In the genomic region with DNA sequence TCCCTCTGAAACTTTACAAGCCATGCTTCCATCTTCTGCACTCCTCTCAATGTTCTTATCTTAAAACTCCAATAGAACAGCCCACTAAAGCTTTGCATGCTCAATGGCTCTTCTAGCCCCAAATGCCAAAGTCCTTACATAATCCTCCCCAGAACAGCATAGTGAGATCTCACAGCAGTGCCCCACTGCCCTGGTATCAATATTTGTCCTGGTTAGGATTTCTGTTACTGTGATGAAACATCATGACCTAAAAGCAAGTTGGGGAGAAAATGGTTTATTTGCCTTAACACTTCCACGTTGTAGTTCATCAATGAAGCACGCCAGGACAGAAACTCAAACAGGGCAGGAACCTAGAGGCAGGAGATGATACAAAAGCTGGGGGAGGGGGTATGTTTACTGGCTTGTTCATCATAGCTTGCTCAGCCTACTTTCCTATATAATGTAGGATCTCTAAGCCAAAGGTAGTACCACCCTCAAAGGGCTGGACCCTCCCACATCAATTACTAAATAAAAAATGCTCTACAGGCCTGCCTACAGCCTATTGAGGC, we compare ENCODE assay signal across 30 mouse cellular contexts. TPM values are rescaled to one million over a fixed set of nuclear protein-coding genes. Genes with fewer than 3 reads are reported as not detected.
DNase-seq lines count a peak whose midpoint lies in the region; ATAC-seq and TF ChIP-seq lines count a peak whose summit lies in the region.
"Had no signal": no experiment of that assay in that cellular context is flagged by ENCODE, and none has a peak within 500 bp of the region (broad histone marks: within the 10 kb centered on the region; RNA-seq: fewer than 3 reads in every experiment).

No protein-coding gene starts in this region.

- WGBS in heart, embryonic 13.5 days = 59% methylated on average over 2 of the region's 2 CpGs
- 30% methylated on average over 2 of the region's 2 CpGs for WGBS in liver, adult 2 months

- TF ChIP-seq POLR2A in liver, adult 2 months (IDR thresholded peaks at IDR 0.05; ENCODE audit: extremely low read depth, insufficient read depth, low read length) = no peak
- no peak for TF ChIP-seq POLR2A in MEL (IDR thresholded peaks at IDR 0.05; ENCODE audit: control insufficient read depth in 1 of 2, insufficient read depth in 1 of 2, low read depth in 1 of 2, low read length in 2 of 2, poor library complexity in 1 of 2)

- H3K9me3 ChIP-seq in heart, embryonic 13.5 days = no peaks in the 10 kb centered on the region
- no peaks in the 10 kb centered on the region for H3K9me3 ChIP-seq in MEL (replicated peaks; ENCODE audit: insufficient read depth, low read length)
- H3K9me3 ChIP-seq: embryonic facial prominence, embryonic 13.5 days; forebrain, embryonic 10.5 days; forebrain, embryonic 15.5 days; hindbrain, embryonic 12.5 days; intestine, embryonic 15.5 days; limb, embryonic 13.5 days; midbrain, embryonic 10.5 days; neural tube, embryonic 12.5 days had no signal

- H3K4me2 ChIP-seq in heart, embryonic 13.5 days = peak overlapping the region; percentile 14; the same call in 1 of the 2 replicates
- H3K4me2 ChIP-seq: embryonic facial prominence, embryonic 13.5 days; forebrain, embryonic 15.5 days; hindbrain, embryonic 12.5 days; intestine, embryonic 15.5 days; limb, embryonic 13.5 days; neural tube, embryonic 12.5 days had no signal

- H3K4me1 ChIP-seq in heart, embryonic 13.5 days = peaks cover 26% of the 10 kb centered on the region
- H3K4me1 ChIP-seq in liver, adult 2 months (ENCODE audit: control insufficient read depth, insufficient read depth, low read length) = peaks cover 16% of the 10 kb centered on the region
- no peaks in the 10 kb centered on the region for H3K4me1 ChIP-seq in MEL (ENCODE audit: control insufficient read depth in 1 of 2, insufficient read depth in 2 of 2, low read length in 2 of 2)
- H3K4me1 ChIP-seq: embryonic facial prominence, embryonic 13.5 days; forebrain, embryonic 10.5 days; forebrain, embryonic 15.5 days; hindbrain, embryonic 12.5 days; intestine, embryonic 15.5 days; limb, embryonic 13.5 days; midbrain, embryonic 10.5 days; neural tube, embryonic 12.5 days had no signal

- no peak for TF ChIP-seq RAD21 in MEL (IDR thresholded peaks at IDR 0.05; ENCODE audit: low read depth, low read length)

- peaks cover 26% of the 10 kb centered on the region for H3K36me3 ChIP-seq in heart, embryonic 13.5 days
- H3K36me3 ChIP-seq in liver, adult 2 months (ENCODE audit: control insufficient read depth, insufficient read depth, low read length) = peaks cover 5% of the 10 kb centered on the region; the same call in 1 of the 2 replicates
- peaks cover 0 to 6% of the 10 kb centered on the region in 2 experiments; a peak in 2 of 4 replicates for H3K36me3 ChIP-seq in MEL (ENCODE audit: control insufficient read depth in 1 of 2, insufficient read depth in 2 of 2, low read length in 2 of 2)
- H3K36me3 ChIP-seq: hindbrain, embryonic 12.5 days; intestine, embryonic 15.5 days; neural tube, embryonic 12.5 days had no signal

- no peak for TF ChIP-seq EP300 in MEL (IDR thresholded peaks at IDR 0.05; ENCODE audit: low read depth in 1 of 2, low read length in 2 of 2)

- H3K9ac ChIP-seq in heart, embryonic 13.5 days = no peak overlapping the region
- no peak overlapping the region for H3K9ac ChIP-seq in liver, adult 2 months (ENCODE audit: low read depth, low read length)
- peak overlapping the region; percentile 10; the same call in 1 of the 2 replicates for H3K9ac ChIP-seq in MEL (ENCODE audit: control insufficient read depth, low read depth, low read length, poor library complexity, severe bottlenecking)
- H3K9ac ChIP-seq: embryonic facial prominence, embryonic 13.5 days; forebrain, embryonic 15.5 days; hindbrain, embryonic 12.5 days; intestine, embryonic 15.5 days; limb, embryonic 13.5 days; neural tube, embryonic 12.5 days had no signal

- intact Hi-C loops in heart, postnatal 14 days (cut with DNase I) = loop anchor here (5.0 kb wide), 1 partner anchor 84 kb away; no protein-coding TSS in a partner anchor

- no peak for TF ChIP-seq CTCF in liver, adult 2 months (IDR thresholded peaks at IDR 0.05; ENCODE audit: low read depth, low read length)
- no peak for TF ChIP-seq CTCF in MEL (IDR thresholded peaks at IDR 0.05 in 2 of 3, conservative IDR thresholded peaks at IDR 0.05 in 1 of 3; ENCODE audit: control insufficient read depth in 1 of 3, insufficient read depth in 1 of 3, low read depth in 2 of 3, low read length in 3 of 3, poor library complexity in 1 of 3, severe bottlenecking in 1 of 3)

- H3K4me3 ChIP-seq in heart, embryonic 13.5 days = no peak overlapping the region
- no peak overlapping the region for H3K4me3 ChIP-seq in liver, adult 2 months (ENCODE audit: insufficient read depth, low read depth, low read length)
- peak overlapping the region in 1 of 2 experiments; percentile 22; a peak in 1 of 4 replicates for H3K4me3 ChIP-seq in MEL (ENCODE audit: control insufficient read depth in 1 of 2, insufficient read depth in 1 of 2, low read depth in 2 of 2, low read length in 2 of 2)
- H3K4me3 ChIP-seq: embryonic facial prominence, embryonic 13.5 days; forebrain, embryonic 10.5 days; forebrain, embryonic 15.5 days; hindbrain, embryonic 12.5 days; intestine, embryonic 15.5 days; limb, embryonic 13.5 days; midbrain, embryonic 10.5 days; myocyte; neural tube, embryonic 12.5 days had no signal

- H3K27ac ChIP-seq in heart, embryonic 13.5 days (replicated peaks) = peak overlapping the region; percentile 69
- no peak overlapping the region; the same call in 1 of the 2 replicates for H3K27ac ChIP-seq in liver, adult 2 months (replicated peaks; ENCODE audit: insufficient read depth, low read depth, low read length)
- peak overlapping the region; percentile 51; the same call in 1 of the 2 replicates for H3K27ac ChIP-seq in MEL (ENCODE audit: control insufficient read depth, low read depth, low read length)
- H3K27ac ChIP-seq: embryonic facial prominence, embryonic 13.5 days; forebrain, embryonic 10.5 days; forebrain, embryonic 15.5 days; hindbrain, embryonic 12.5 days; hindbrain, postnatal 0 days; intestine, embryonic 15.5 days; limb, embryonic 13.5 days; midbrain, embryonic 10.5 days; neural tube, embryonic 12.5 days; stomach, postnatal 0 days had no signal

- H3K27me3 ChIP-seq in heart, embryonic 13.5 days (replicated peaks) = no peaks in the 10 kb centered on the region
- no peaks in the 10 kb centered on the region for H3K27me3 ChIP-seq in liver, adult 2 months (ENCODE audit: control insufficient read depth, insufficient read depth, low read length)
- H3K27me3 ChIP-seq in MEL (ENCODE audit: control insufficient read depth in 1 of 2, insufficient read depth in 2 of 2, low read length in 2 of 2) = no peaks in the 10 kb centered on the region
- H3K27me3 ChIP-seq: CH12.LX; embryonic facial prominence, embryonic 13.5 days; forebrain, embryonic 15.5 days; hindbrain, embryonic 12.5 days; intestine, embryonic 15.5 days; limb, embryonic 13.5 days; neural tube, embryonic 12.5 days had no signal

- no peak for ATAC-seq in heart, embryonic 13.5 days (ENCODE audit: extremely low read depth, insufficient number of reproducible peaks, low FRiP score, low TSS enrichment)
- ATAC-seq: forebrain, embryonic 15.5 days; hindbrain, postnatal 0 days; intestine, embryonic 15.5 days had no signal

- H3K79me2 ChIP-seq in liver, adult 2 months (ENCODE audit: control insufficient read depth, insufficient read depth, low read length) = peaks cover 3% of the 10 kb centered on the region; the same call in 1 of the 2 replicates
- H3K79me2 ChIP-seq in MEL (ENCODE audit: control insufficient read depth, insufficient read depth, low read length, poor library complexity) = no peaks in the 10 kb centered on the region

- no peak for DNase-seq in heart, postnatal 14 days
- DNase-seq in liver, adult 2 months (ENCODE audit: extremely low read depth, low read depth, low spot score) = peak; percentile 99
- no peak for DNase-seq in liver
- peak; percentile 39 for DNase-seq in MEL (ENCODE audit: low read depth, low spot score)
- DNase-seq in brain, adult 2 months (ENCODE audit: low read depth, low spot score) = peak; percentile 15
- no peak for DNase-seq in ovary, adult 18-20 months (ENCODE audit: low spot score)
- DNase-seq: adrenal gland, adult 8-10 months; B cell, adult 2 months; cerebellum, adult 11-12 months; cerebellum, postnatal 10 days; gastrocnemius, postnatal 25 days; kidney, adult 2 months; kidney, postnatal 4 days; lung, adult 2 months; right cerebral cortex, postnatal 4 days; thymus, adult 18-20 months; thymus, postnatal 25 days had no signal

TF ChIP-seq in MEL, 35 proteins besides CTCF, POLR2A, EP300 and RAD21:
- TF ChIP-seq MYC (IDR thresholded peaks at IDR 0.05; ENCODE audit: low read depth, low read length) (peak; percentile 41; the same call in 1 of the 2 replicates), ZNF384 (IDR thresholded peaks at IDR 0.05; ENCODE audit: low read depth, low read length) (0 out of 2 replicates have a peak, but pooled peaks have one; percentile 8), GATA1 (IDR thresholded peaks at IDR 0.05; ENCODE audit: low read depth, low read length) (no peak), USF1 (IDR thresholded peaks at IDR 0.05; ENCODE audit: low read depth, low read length) (no peak)

RNA-seq across cellular contexts. Expression of a gene that starts 48.8 kb away (rescaled TPM):
- 19.5 and 26.3 TPM in 2 replicates for polyA plus RNA-seq in heart, embryonic 13.5 days (2015; fragmentation: Nextera tagmentation; extraction: Ambion mirVana)
- 10 to 100 TPM; 19.9 to 21.1 TPM for total RNA-seq in heart, postnatal 14 days (2021)
- total RNA-seq in liver, adult 2 months (2014; rRNA removed) = 5.6 and 6.8 TPM in 2 replicates
- 7.2 and 7.7 TPM in 2 replicates for polyA plus RNA-seq in liver, adult 2 months (2012; rRNA removed)
- 16.4 and 16.9 TPM in 2 replicates for total RNA-seq in MEL (2012; rRNA removed)
- polyA plus RNA-seq in MEL (2012; ENCODE audit: insufficient read depth in 1 of 2, insufficient read length in 2 of 2, low read depth in 1 of 2, low replicate concordance in 2 of 2, missing spikeins in 1 of 2) = 10 to 100 TPM in 1 of 2 experiments, not detected in 1; 22.3 TPM

Comparison
In these comparisons a context has a peak if more than half of its experiments do, and no peak if none do; other contexts are left out.
1. DNase-seq: peak in liver, adult 2 months (single experiment), MEL (single experiment) and brain, adult 2 months (single experiment); none in heart, postnatal 14 days (0 of 2), liver (single experiment) and ovary, adult 18-20 months (single experiment).